7 mouse cellular contexts compared by ENCODE assay signal in genomic region chr12:108903600-108904275, GRCm38 (mm10). TPM values are rescaled to one million over a fixed set of nuclear protein-coding genes. Genes with fewer than 3 reads are reported as not detected.
A peak's percentile ranks its signal among the peaks of the same experiment; 100 is the strongest.
DNase-seq lines count a peak whose midpoint lies in the region; ATAC-seq and TF ChIP-seq lines count a peak whose summit lies in the region.

No protein-coding gene starts in this region.

- no peaks in the 10 kb centered on the region for H3K9me3 ChIP-seq in CH12.LX (replicated peaks; ENCODE audit: low read length)
- no peaks in the 10 kb centered on the region for H3K9me3 ChIP-seq in lung, embryonic 14.5 days (ENCODE audit: low read depth, low read length)

- peak; percentile 82 for ATAC-seq in Patski
- no peak for ATAC-seq in lung, embryonic 14.5 days (ENCODE audit: insufficient read depth)

- WGBS in lung, embryonic 14.5 days = 56% methylated on average over 8 of the region's 8 CpGs

- TF ChIP-seq CTCF in CH12.LX (conservative IDR thresholded peaks at IDR 0.05 in 1 of 2, IDR thresholded peaks at IDR 0.05 in 1 of 2; ENCODE audit: low read depth in 2 of 2, low read length in 2 of 2) = peak; percentile 65 to 70
- no peak for TF ChIP-seq CTCF in Patski (IDR thresholded peaks at IDR 0.05)
- TF ChIP-seq CTCF in cortical plate, adult 2 months (IDR thresholded peaks at IDR 0.05; ENCODE audit: extremely low read depth, insufficient read depth, low read length) = peak; percentile 68; the same call in 1 of the 2 replicates
- TF ChIP-seq CTCF in lung, embryonic 14.5 days (IDR thresholded peaks at IDR 0.05; ENCODE audit: low read depth) = peak; percentile 85

- H3K4me2 ChIP-seq in CH12.LX (ENCODE audit: insufficient read depth, low read depth, poor library complexity, severe bottlenecking) = no peak overlapping the region
- no peak overlapping the region for H3K4me2 ChIP-seq in lung, embryonic 14.5 days

- H3K27me3 ChIP-seq in CH12.LX (replicated peaks) (no peaks in the 10 kb centered on the region), Patski (no peaks in the 10 kb centered on the region)
- H3K27me3 ChIP-seq in lung, embryonic 14.5 days (ENCODE audit: insufficient read depth, low read length) = no peaks in the 10 kb centered on the region

- H3K36me3 ChIP-seq in CH12.LX (replicated peaks in 1 of 2; ENCODE audit: control insufficient read depth in 1 of 2, insufficient read depth in 1 of 2, low read length in 1 of 2) = peaks cover 0 to 79% of the 10 kb centered on the region in 2 experiments
- H3K36me3 ChIP-seq in lung, embryonic 14.5 days (ENCODE audit: insufficient read depth) = no peaks in the 10 kb centered on the region

- no peak for TF ChIP-seq EP300 in CH12.LX (IDR thresholded peaks at IDR 0.05; ENCODE audit: low read length)

- TF ChIP-seq POLR2A in CH12.LX (IDR thresholded peaks at IDR 0.05; ENCODE audit: low read depth, low read length) = no peak
- TF ChIP-seq POLR2A in cortical plate, adult 2 months (IDR thresholded peaks at IDR 0.05; ENCODE audit: extremely low read depth, insufficient read depth, low read length) = no peak

- H3K4me3 ChIP-seq in CH12.LX (replicated peaks in 1 of 3; ENCODE audit: low read depth in 2 of 3, low read length in 2 of 3, poor library complexity in 1 of 3) = no peak overlapping the region
- no peak overlapping the region for H3K4me3 ChIP-seq in cortical plate, adult 2 months (ENCODE audit: insufficient read depth, low read length)
- no peak overlapping the region for H3K4me3 ChIP-seq in lung, embryonic 14.5 days (ENCODE audit: low read depth, low read length)

- peak; percentile 80 for TF ChIP-seq RAD21 in CH12.LX (IDR thresholded peaks at IDR 0.05; ENCODE audit: low read depth, low read length)

- in situ Hi-C loops in CH12.LX (cut with MboI; ENCODE audit: low pct_ligation_motif_present, low pct_unique_long_range_greater_than_20kb, low sequenced_read_pairs) (loop anchor here (10.0 kb wide), 1 partner anchor 411 kb away; no protein-coding TSS in a partner anchor), Patski (cut with MboI; ENCODE audit: low pct_unique_long_range_greater_than_20kb) (loop anchor here (5.0 kb wide), 3 partner anchors 414 to 1054 kb away; no protein-coding TSS in a partner anchor)

- POLR2A ChIA-PET in Patski (lab: Charles Lee) = no interaction called here

- no peaks in the 10 kb centered on the region for H3K79me2 ChIP-seq in CH12.LX (replicated peaks; ENCODE audit: control insufficient read depth, extremely low read depth, insufficient read depth, poor library complexity, severe bottlenecking)

- H3K4me1 ChIP-seq in CH12.LX (ENCODE audit: control insufficient read depth in 1 of 2, insufficient read depth in 2 of 2) = peaks cover 0 to 9% of the 10 kb centered on the region in 2 experiments; a peak in 2 of 4 replicates
- H3K4me1 ChIP-seq in cortical plate, adult 2 months (ENCODE audit: control insufficient read depth, insufficient read depth, low read length) = no peaks in the 10 kb centered on the region; the same call in 1 of the 2 replicates
- no peaks in the 10 kb centered on the region; the same call in 1 of the 2 replicates for H3K4me1 ChIP-seq in lung, embryonic 14.5 days (ENCODE audit: insufficient read depth)

- dilution Hi-C loops in CH12.LX (cut with MboI; ENCODE audit: extremely low pct_ligation_motif_present, extremely low pct_unique_long_range_greater_than_20kb, low sequenced_read_pairs) = no loop called here

- DNase-seq in CH12.LX (ENCODE audit: extremely low read depth) (peak; percentile 57), Patski (ENCODE audit: low read depth, low spot score) (no peak)
- peak; percentile 23 for DNase-seq in gastrocnemius, postnatal 25 days
- DNase-seq in layer of hippocampus, adult 11-12 months (ENCODE audit: low spot score) = peak; percentile 85
- peak; percentile 87 for DNase-seq in lung, embryonic 14.5 days
- peak; percentile 77 for DNase-seq in right cerebral cortex, adult 18-20 months

- CTCF ChIA-PET in Patski (lab: Charles Lee) = interaction anchor here (1.0 to 2.3 kb wide), 6 partner anchors 9 to 490 kb away, joined by 3 to 9 read pairs (median 3); partner anchors contain the start of gene Wars

- H3K27ac ChIP-seq in CH12.LX (ENCODE audit: insufficient read depth, low read depth) = no peak overlapping the region
- no peak overlapping the region for H3K27ac ChIP-seq in cortical plate, adult 2 months (ENCODE audit: insufficient read depth, low read length)
- H3K27ac ChIP-seq in lung, embryonic 14.5 days (ENCODE audit: low read depth) = no peak overlapping the region

- H3K9ac ChIP-seq in CH12.LX (ENCODE audit: insufficient read depth, low read depth) = no peak overlapping the region
- H3K9ac ChIP-seq in lung, embryonic 14.5 days = no peak overlapping the region

TF ChIP-seq in CH12.LX, 34 proteins besides CTCF, POLR2A, EP300 and RAD21:
- peak; percentile 53 for TF ChIP-seq SMC3 (IDR thresholded peaks at IDR 0.05; ENCODE audit: low read depth, low read length)
- no peak for TF ChIP-seq BHLHE40 (IDR thresholded peaks at IDR 0.05; ENCODE audit: low read depth, low read length)
- no peak for TF ChIP-seq IRF4 (IDR thresholded peaks at IDR 0.05; ENCODE audit: low read depth, low read length)
- TF ChIP-seq CHD2 (IDR thresholded peaks at IDR 0.05; ENCODE audit: low read length) = no peak
- no peak for TF ChIP-seq ZKSCAN1 (IDR thresholded peaks at IDR 0.05; ENCODE audit: borderline replicate concordance, low read depth, low read length)

RNA-seq across cellular contexts. Expression of gene Wars, which starts 9.8 kb away (rescaled TPM):
- 73.5 and 76.9 TPM in 2 replicates for total RNA-seq in CH12.LX (2012; rRNA removed)
- total RNA-seq in CH12.LX (2014; rRNA removed) = 83.0 and 88.0 TPM in 2 replicates
- 85.5 and 93.5 TPM in 2 replicates for polyA plus RNA-seq in CH12.LX (2012; ENCODE audit: insufficient read length, low read depth)
- polyA plus RNA-seq in Patski (2021) = 77.1 TPM
- 98.2 and 103 TPM in 2 replicates for polyA plus RNA-seq in cortical plate, adult 2 months (2012; rRNA removed)
- total RNA-seq in gastrocnemius, postnatal 25 days (2021) = 10 to 100 TPM; 23.4 to 27.2 TPM
- 94.9 and 101 TPM in 2 replicates for polyA plus RNA-seq in lung, embryonic 14.5 days (2014; fragmentation: Nextera tagmentation; extraction: Ambion mirVana)

RNA-seq across cellular contexts. Expression of gene Wdr25, which starts 10.3 kb away (rescaled TPM):
- 8.7 and 12.4 TPM in 2 replicates for total RNA-seq in CH12.LX (2012; rRNA removed)
- 8.3 and 11.0 TPM in 2 replicates for total RNA-seq in CH12.LX (2014; rRNA removed)
- polyA plus RNA-seq in CH12.LX (2012; ENCODE audit: insufficient read length, low read depth) = 10.8 and 17.8 TPM in 2 replicates
- polyA plus RNA-seq in Patski (2021) = 7.5 TPM
- 13.6 and 15.5 TPM in 2 replicates for polyA plus RNA-seq in cortical plate, adult 2 months (2012; rRNA removed)
- 1 to 10 TPM; 3.1 to 4.8 TPM for total RNA-seq in gastrocnemius, postnatal 25 days (2021)
- polyA plus RNA-seq in lung, embryonic 14.5 days (2014; fragmentation: Nextera tagmentation; extraction: Ambion mirVana) = 5.7 and 8.0 TPM in 2 replicates
